Mouse (Mus musculus) embryo, embryonic 11.5 days (tissue): Measurements from ENCODE around the gene Acsbg1.
"Not testable (repeated sequence)": the region's sequence is repeated elsewhere in the genome, so short reads cannot be mapped to it uniquely, and the experiment has no call there.

Source experiments
- DNase-seq: peaks from one replicate; pipeline ENCODE4 v3.0.0-alpha.2; 2012; ENCODE audit warnings: low read depth, low spot score

Acsbg1 gene

GRCm38 (mm10) chr9:54661605-54662377 lies at the start of gene Acsbg1:
TSS of gene Acsbg1 (minus strand) at chr9:54661870.
- DNase-seq, result no peak

GRCm38 (mm10) chr9:54708085-54708484 lies 46.4 kb upstream of the Acsbg1 start:
- no peak for DNase-seq

- no peak for DNase-seq
Measured at GRCm38 (mm10) chr9:54707288-54707999, 45.8 kb upstream of the Acsbg1 start.

- no peak for DNase-seq
Measured at GRCm38 (mm10) chr9:54705561-54705960, 43.9 kb upstream of the Acsbg1 start.

- no peak for DNase-seq
Measured at GRCm38 (mm10) chr9:54704361-54704760, 42.7 kb upstream of the Acsbg1 start.

DNA sequence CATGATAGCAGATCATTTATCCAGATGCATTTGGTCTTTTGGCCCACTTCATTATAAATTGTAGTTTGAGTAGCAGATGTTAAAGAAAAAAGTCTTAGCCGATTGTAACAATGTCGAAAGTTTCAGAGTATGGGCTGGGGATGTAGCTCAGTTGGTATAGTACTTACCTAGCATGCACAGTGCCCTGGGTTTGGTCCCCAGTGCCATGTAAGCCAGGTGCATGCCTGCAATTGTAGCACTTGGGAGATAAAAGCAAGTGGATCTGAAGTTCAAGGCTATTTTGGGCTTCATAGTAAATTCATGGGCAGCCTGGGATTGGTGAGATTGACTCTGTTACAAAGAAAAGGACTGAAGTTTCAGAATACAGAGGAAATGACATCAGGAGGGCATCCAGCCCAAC lies 40.9 kb upstream of the Acsbg1 start:
- no peak for DNase-seq

DNA sequence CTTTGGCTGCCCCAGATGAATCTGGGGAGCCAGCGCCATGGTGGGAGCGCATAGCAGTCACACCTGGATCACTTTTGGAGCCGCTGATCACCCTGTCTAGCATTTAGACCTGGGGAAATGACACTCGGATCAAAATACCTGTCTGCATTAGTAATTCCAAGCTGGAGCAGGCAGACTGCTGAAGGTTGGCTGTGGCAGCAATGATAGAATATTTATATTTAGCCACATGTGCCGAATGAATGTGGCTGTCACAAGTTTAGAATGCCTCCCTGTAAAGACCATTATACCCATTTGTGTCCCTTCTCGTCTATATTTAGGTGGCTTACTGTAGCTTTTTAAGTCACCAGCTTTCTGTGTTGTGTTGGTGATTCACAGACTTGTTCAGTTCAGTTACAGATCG lies 39.1 kb upstream of the Acsbg1 start:
- no peak for DNase-seq

DNA sequence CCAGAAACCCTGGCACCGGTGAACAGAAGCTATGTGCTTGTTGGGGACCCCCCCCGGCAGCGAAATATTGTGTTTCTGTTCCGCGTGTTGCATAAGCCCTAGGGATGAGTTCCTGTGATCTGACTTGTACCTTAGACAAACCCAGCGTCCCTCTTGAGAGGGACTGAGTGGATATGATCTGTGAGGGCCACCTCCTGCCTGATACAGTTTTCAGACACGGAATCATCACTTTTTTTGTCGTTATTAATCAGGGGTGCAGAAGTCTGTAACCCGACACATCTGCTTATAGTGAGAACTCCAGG lies 38.5 kb upstream of the Acsbg1 start:
- DNase-seq, result no peak

DNA sequence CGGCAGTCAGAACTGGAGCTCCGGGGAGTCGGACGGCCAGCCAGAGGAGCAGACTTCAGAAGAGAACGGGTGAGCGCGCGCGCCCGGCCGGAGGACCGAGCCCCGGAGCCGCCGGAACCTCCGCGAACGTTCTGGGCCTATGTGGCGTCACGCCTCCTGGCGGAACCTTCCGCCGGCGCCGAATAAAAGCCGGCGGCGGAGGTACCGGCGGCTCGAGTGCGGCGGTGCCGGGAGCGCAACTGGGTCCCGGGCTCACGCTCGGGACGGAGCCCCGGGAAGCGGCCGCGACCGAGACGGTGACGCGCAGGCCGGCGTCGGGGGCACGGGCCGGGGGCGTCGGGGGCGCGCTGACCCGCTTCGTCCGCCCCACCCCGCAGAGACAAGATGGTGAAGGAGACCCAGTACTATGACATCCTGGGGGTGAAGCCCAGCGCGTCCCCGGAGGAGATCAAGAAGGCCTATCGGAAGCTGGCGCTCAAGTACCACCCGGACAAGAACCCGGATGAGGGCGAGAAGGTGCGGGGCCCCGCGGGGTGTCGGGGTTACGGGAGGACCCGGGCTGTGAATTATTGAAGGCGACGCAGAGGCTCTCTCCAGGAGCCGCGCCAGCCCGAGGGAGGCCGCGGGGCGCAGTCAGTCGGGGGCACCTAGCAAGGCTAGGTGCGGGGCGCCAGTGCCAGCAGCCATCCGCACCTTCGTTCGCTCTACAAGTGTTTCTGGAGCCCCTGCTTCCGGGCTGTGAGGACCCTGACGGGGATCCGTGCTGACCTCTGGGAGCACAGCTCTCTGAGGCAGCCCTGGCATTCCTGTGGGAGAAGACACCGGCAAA lies 37.9 kb upstream of the Acsbg1 start:
- no peak for DNase-seq

- no peak for DNase-seq
Measured at GRCm38 (mm10) chr9:54699087-54699344, 37.3 kb upstream of the Acsbg1 start.

DNA sequence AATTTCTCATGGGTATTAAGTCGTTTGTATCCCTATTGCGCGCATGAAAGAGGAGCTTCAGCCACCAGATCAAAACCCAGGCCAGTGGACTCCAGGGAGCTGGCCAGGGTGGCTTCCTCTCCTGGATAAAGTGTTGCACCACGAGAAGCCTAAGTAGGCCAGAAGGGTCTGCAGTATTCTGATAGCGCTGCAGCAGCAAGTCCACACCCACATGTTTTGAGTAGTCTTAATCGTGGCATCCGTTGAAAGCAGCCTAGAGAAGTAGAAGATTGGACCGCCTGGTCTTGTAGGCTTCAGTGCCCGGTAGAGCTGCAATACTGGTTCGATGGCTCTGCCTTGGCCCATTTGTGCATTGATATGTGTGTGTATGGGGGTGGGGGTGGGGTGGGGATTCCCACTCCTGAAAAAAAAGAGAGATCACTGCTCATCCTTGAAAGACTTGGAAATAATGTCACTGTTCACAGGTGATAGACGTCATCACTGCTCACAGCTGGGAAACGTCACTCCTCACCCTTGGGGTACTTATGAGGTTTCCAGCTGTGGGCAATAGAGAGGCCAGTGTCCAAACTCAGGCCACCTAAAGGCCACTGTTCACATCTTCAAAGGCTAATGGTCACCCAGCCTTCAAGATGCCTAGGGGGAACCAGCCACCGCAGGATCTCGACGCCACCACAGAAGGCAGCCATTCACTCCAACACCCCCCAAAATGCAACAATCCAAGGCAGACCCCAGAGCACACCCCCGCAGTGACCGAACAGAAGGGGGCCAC lies 36.8 kb upstream of the Acsbg1 start, which contains the start of gene Dnaja4:
TSS of gene Dnaja4 (plus strand) at position 556 of the 769 bp plus-strand sequence.
- no peak for DNase-seq

DNA sequence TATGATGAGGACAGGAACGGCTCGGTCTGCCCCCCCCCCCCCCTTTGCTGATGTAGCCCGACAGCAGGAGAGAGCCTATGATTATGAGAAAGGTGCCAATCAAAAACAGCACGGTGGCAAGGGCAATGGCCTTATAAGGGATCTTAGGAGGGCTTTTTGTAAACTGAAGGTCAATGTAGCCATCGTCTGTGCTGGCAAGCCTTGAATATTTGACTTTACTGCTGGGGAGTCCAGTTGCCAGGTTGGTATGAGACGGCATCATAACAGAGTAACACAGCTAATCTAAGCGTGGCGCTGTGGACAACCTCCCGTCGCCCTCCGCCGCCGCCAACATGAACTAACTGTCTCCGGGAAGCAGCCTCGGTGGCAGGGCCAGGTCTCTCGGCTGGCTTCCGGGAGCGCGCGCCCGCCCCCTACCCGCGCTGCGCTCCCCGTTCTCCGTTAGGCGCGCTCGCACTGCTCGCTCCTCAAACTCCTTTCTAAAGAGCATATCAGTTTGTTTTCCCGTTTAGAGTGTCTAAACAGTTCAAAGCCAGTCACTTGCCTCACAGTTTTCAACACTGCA lies 29.7 kb upstream of the Acsbg1 start:
- DNase-seq, result not testable (repeated sequence)

GRCm38 (mm10) chr9:54690697-54691096 lies 29.0 kb upstream of the Acsbg1 start:
- DNase-seq, result not testable (repeated sequence)

- no peak for DNase-seq
Measured at GRCm38 (mm10) chr9:54689446-54689845, 27.8 kb upstream of the Acsbg1 start.

DNA sequence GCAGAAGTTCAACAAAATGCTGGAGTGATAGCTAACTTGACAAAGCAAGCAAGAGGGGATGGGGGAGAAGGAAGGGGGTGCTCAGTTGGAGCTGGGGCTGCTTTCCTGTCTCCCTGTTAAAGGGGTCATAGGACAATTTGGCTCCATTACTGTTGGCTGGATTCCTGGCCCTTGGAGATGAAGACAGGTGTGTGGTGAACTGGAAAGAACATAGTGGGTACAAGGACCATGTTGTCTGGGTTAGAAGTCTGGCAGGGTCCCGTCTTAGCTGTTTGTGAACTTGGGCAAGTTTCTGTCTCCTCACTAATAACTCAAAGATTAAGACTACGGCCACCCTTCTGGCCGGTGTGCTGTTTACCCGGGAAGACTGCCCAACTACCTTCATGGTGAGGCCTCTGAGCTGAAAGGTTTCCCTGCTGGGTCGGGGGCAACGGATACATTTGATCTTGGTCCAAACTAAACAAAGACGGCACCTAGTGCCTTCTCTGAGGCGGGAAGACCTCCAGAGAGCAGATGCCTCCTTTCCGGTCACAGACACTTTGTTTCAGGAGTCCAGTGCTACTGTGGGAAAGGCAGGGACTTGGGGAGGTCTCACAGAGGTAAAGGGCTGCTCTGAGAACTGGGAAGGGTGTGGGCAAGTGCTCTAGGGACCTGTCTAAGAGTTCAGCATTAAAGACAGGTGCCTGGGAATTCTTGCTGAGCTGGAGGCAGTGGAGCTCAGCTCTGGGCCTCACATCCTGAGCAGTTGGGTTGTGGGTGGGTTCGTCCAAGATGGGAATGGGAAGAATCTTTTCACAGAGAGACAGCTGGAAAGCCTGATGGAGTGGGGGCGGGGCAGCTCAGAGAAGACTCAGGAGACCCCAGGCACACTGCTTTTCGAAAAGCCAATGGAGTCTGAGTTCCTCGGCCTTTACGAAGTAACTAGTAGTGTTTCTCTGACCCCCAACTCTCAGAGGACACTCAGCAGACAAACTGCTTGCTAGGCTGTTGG lies 25.9 kb upstream of the Acsbg1 start:
- DNase-seq, result no peak

- no peak for DNase-seq
Measured at GRCm38 (mm10) chr9:54683814-54684605, 22.3 kb upstream of the Acsbg1 start.

- DNase-seq, result no peak
Measured at GRCm38 (mm10) chr9:54682846-54683245, 21.2 kb upstream of the Acsbg1 start.

DNA sequence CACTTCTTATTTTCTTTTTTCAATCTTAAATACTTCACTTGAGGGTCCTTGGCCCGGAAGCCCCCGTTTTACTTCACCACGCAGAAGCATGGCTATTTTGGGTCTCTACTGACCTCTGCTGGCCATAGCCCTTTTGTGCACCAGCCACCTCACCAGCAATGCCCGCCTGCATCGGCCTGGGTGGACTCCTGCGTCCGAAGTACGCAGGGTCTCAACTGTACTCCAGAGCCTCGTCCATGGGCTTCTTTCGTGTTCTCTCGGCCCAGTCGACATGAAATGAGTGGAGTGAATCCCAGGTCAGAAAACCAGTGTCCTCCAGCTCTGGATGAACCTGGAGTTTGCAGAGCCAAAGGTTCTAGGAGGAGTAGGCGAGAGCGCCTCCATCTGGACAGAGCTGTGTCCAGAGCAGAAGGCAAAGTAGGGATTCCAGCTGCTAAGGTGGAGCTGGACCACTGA lies 14.9 kb upstream of the Acsbg1 start:
- DNase-seq, result peak; percentile 67

DNA sequence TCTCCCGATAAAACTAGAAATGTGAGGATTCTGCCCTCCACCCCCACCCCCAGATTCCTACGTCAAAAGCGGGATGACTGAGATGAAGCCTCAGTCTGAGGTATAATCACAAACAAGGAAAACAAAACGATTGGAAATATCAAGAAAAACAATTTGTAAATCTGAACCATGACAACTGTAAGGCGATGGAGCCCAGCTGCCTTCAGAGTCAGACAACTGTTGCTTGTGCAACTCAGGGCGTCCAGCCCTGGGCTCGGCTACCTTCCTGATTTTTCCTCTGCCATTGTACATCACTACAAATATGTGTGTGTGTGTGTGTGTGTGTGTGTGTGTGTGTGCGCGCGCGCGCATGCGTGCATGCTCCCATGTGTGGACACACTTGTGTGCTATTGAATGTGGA lies 12.2 kb upstream of the Acsbg1 start:
- DNase-seq, result no peak
